Mouse (Mus musculus) hematopoietic stem cell, adult 5-6 weeks (primary cell): ENCODE data around the gene Mcl1. TPM values are rescaled to one million over a fixed set of nuclear protein-coding genes. Genes with fewer than 3 reads are reported as not detected.

Source experiments
- ATAC-seq, 2 experiments: fragments of 125-278 bp in 1 of 2; replicated peaks in 1 of 2; 2 replicates each; pipeline ENCODE4 v1.8.0; 2016 to 2017; ENCODE audit warnings: inconsistent platforms in 2 of 2, mild to moderate bottlenecking in 2 of 2, moderate number of reproducible peaks in 2 of 2, low read depth in 1 of 2, moderate TSS enrichment in 1 of 2; ENCODE audit not compliant: low FRiP score in 2 of 2, poor library complexity in 2 of 2, severe bottlenecking in 2 of 2, insufficient read depth in 1 of 2, low TSS enrichment in 1 of 2
- total RNA-seq: library from RNA; stranded (forward); fragments of 172-1452, 232-1000 nt; gene quantifications from 2 replicates; pipeline ENCODE4 v1.2.3, GENCODE M21; 2017

Gene Mcl1
- total RNA-seq, 1 experiment from 2014 or later: 320 TPM

GRCm38 (mm10) chr3:95674236-95674635 lies 15.6 kb downstream of the Mcl1 start:
- ATAC-seq: peak; percentile 66 to 79

GRCm38 (mm10) chr3:95674812-95675211 lies 16.2 kb downstream of the Mcl1 start:
- no peak for ATAC-seq

DNA sequence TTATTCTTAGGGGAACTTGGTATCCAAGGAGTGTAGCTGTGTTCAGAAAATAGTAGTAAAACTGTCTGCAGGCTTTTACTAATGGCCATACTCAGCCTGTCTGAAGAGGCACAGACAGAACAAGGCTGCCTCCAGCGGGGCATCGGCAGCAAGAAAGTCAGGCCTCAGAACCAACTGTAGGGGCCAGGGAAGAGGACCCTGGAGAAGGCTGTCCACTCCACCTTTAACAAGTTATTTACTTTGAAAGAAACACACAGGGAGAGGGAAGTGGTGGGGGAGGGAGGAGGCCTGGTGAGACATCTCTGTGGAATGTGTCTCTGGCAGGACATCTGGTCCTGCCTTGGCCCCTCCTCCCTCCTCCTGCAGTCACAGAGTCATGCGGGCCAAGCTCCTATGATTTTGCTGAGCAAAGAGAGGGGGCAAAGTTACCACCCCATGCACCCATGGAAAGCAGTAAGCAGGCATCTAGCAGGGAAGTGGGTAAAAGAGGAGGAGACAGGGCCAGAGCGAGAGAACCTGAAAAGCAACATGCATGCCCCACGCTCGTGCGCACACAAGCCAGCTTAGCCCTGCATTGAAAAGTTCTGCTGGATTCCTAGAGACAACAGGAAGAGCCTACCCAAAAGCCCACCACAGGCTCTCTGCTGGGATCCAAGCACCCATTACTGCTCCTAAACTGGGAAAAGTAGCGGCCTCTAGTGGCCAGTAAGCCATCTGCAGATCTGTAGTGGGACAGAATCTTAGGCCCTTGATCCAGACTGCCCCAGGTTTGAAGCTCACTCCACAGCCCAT lies 16.9 kb downstream of the Mcl1 start:
- peak; percentile 19 to 20; a peak in 1 of 4 replicates for ATAC-seq

DNA sequence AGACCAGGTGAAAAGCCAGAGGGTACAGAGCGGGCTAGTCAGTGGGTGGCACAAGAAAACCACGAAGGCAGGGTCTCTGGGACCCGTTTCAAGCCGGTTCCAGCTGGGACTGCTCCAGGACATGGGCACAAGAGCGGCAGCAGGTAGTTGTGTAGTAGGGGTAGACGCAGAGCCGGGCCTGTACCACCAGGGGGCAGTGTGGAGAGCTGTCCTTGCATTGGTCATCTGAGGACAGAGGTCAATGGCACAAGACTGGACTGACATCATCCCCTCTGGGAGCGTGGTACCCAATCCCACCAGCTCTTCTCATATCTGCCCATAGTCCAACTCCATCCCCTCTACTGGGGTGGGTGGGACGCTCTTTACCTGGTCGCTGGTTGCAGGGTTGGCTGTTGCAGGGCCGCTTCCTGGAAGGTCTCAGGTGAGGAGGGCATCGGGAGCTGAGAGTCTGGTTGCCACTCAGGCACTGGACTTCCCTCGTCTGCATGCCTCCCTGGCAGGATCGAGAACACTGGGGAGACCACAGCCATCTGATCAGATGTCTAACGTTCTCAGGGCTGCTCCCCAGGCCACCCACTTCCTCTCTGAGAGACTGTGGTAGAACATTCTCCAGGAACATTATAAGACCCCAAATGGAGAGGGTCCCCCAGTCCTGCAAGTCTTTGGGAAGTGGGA lies 18.3 kb downstream of the Mcl1 start:
- no peak for ATAC-seq

- ATAC-seq: no peak
Measured at GRCm38 (mm10) chr3:95677420-95678090, 19.0 kb downstream of the Mcl1 start.

- ATAC-seq: no peak
Measured at GRCm38 (mm10) chr3:95679551-95679950, 21.0 kb downstream of the Mcl1 start.

DNA sequence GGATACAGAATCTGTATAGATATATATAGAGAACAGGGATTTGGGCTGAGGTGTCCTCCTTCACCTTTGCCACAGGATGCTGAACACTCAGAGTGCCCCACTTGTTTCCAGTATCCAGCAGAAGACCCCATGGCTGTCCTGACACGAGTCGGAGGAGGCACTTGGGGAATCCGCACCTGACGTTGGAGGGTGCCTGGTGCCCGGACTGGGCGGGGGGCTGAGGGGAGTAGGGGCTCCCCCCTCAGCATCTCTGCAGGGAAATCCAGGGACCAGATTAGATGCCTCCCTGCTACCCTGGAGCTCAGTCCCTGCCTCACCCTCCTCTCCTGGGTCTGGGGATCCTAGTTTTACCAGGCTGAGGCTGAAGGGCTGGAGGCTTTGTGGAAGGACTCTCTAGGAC lies 22.1 kb downstream of the Mcl1 start:
- no peak for ATAC-seq

DNA sequence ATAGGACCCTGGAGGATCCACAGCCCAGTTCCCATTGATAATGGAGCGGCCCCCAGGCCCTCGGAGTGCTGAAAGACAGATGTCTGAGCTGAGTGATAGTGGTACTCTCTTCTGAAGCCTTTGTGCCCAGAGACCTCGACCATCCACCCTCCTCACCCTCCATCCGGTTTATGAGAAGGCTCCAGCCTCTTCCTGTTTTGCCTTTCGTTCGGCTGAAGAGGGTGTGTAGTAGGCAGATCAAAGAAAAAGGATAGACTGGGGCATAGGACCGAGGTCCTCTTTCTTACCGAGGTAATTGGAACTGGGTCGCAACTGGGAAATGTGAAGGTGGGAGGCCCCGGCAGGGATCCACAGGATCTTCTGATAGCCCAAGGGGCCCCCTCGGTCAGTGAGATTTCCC lies 22.8 kb downstream of the Mcl1 start:
- no peak for ATAC-seq

DNA sequence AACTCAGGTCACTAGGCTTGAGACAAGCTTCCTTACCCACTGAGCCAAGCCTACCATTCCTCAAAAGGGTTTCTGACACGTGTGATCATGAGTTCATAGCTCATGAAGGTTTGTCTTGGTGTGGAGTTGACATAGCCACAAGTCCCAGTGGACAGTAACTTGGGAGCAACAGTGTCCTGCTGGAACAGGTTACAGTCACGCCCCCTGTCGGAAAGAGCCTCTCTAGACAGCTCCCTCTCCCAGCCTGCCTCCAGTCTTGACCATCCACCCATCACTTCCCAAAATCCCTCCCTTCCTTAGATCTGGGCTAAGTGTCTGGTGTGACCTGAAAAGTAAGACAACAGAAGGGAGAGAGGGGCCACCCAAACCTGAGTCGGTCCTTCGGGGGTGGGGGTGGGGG lies 24.3 kb downstream of the Mcl1 start:
- ATAC-seq: no peak

- ATAC-seq: peak in 1 of 2 experiments; percentile 51; a peak in 2 of 4 replicates
Measured at GRCm38 (mm10) chr3:95684846-95685245, 26.3 kb downstream of the Mcl1 start.

- no peak for ATAC-seq
Measured at GRCm38 (mm10) chr3:95685301-95685700, 26.7 kb downstream of the Mcl1 start.

GRCm38 (mm10) chr3:95685701-95686100 lies 27.1 kb downstream of the Mcl1 start:
- ATAC-seq: no peak

- no peak for ATAC-seq
Measured at GRCm38 (mm10) chr3:95686492-95687167, 28.0 kb downstream of the Mcl1 start.

DNA sequence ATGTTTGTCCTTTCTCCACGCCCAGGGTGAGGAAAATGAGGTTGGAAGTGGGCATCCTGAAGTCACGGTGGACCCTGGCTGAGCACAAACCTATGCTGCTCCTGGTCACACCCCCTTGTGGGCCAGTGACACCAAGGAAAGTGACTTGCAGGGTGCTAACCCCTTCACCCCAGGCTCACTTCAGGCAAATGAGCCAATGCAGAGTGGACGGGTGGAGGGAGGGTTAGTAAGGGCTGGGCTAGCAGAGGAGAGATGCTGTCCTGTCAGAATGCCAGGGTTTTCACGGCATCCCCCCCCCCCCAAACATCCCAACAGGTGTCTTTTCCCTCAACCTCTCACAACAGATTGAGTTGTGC lies 28.6 kb downstream of the Mcl1 start:
- ATAC-seq: no peak

- peak; percentile 42 to 49; a peak in 1 of 4 replicates for ATAC-seq
Measured at GRCm38 (mm10) chr3:95687524-95688421, 29.2 kb downstream of the Mcl1 start, which contains the start of gene Adamtsl4. Adamtsl4 (minus strand) TSS chr3:95687917.

- ATAC-seq: no peak
Measured at GRCm38 (mm10) chr3:95689171-95689915, 30.8 kb downstream of the Mcl1 start.
